Mouse (Mus musculus) testis, adult 2 months (tissue): ENCODE measurements around the gene Tprn. TPM values are rescaled to one million over a fixed set of nuclear protein-coding genes. Genes with fewer than 3 reads are reported as not detected.
A peak's percentile ranks its signal among the peaks of the same experiment; 100 is the strongest.

Experiments
- H3K27ac ChIP-seq: fragments of 200-500 bp; 2 replicates; pipeline ENCODE4 v1.5.1; 2012; ENCODE audit warnings: low read depth, low read length; ENCODE audit not compliant: control insufficient read depth, insufficient read depth
- H3K27me3 ChIP-seq: fragments of 200-500 bp; 2 replicates; pipeline ENCODE4 v1.6.1; 2012; ENCODE audit warnings: mild to moderate bottlenecking, low read length, moderate library complexity; ENCODE audit not compliant: control insufficient read depth, insufficient read depth
- H3K36me3 ChIP-seq: fragments of 200-500 bp; 2 replicates; pipeline ENCODE4 v1.6.1; 2012; ENCODE audit warnings: mild to moderate bottlenecking, low read length; ENCODE audit not compliant: control insufficient read depth, insufficient read depth
- H3K4me1 ChIP-seq: fragments of 200-500 bp; 2 replicates; pipeline ENCODE4 v1.6.1; 2012; ENCODE audit warnings: low read length; ENCODE audit not compliant: control insufficient read depth, insufficient read depth
- H3K4me3 ChIP-seq: fragments of 200-500 bp; 2 replicates; pipeline ENCODE4 v1.5.1; 2012; ENCODE audit warnings: low read depth, mild to moderate bottlenecking, low read length, moderate library complexity, mixed read lengths; ENCODE audit not compliant: control insufficient read depth
- CTCF ChIP-seq: fragments of 200-500 bp; IDR thresholded peaks from 2 replicates; pipeline ENCODE4 v1.5.1; 2012; ENCODE audit warnings: low read depth, mild to moderate bottlenecking, inconsistent platforms, low read length, moderate library complexity; ENCODE audit not compliant: control insufficient read depth, insufficient read depth, insufficient replicate concordance
- POLR2A ChIP-seq: fragments of 200-500 bp; IDR thresholded peaks from 2 replicates; pipeline ENCODE4 v1.6.1; 2012; ENCODE audit warnings: low read depth, mild to moderate bottlenecking, inconsistent platforms, low read length, moderate library complexity; ENCODE audit not compliant: control insufficient read depth
- polyA plus RNA-seq: library from polyadenylated mRNA; depleted of rRNA; stranded (reverse); fragments of >200 nt; gene quantifications from 2 replicates; pipeline ENCODE4 v1.2.3, GENCODE M21; 2012

Gene Tprn
- polyA plus RNA-seq, 1 experiment: 357 TPM

GRCm38 (mm10) chr2:25238106-25238505 lies 24.3 kb upstream of the Tprn start:
- Histone ChIP-seq H3K4me3 (no peak overlapping the region), H3K36me3 (no peaks in the 10 kb centered on the region), H3K27ac (no peak overlapping the region), H3K27me3 (no peaks in the 10 kb centered on the region), H3K4me1 (peaks cover 23% of the 10 kb centered on the region)
- TF ChIP-seq CTCF: no peak
- TF ChIP-seq POLR2A: no peak

GRCm38 (mm10) chr2:25239766-25240165 lies 22.7 kb upstream of the Tprn start:
- no peaks in the 10 kb centered on the region for H3K27me3 ChIP-seq
- H3K27ac ChIP-seq: no peak overlapping the region
- H3K4me1 ChIP-seq: peaks cover 23% of the 10 kb centered on the region
- no peaks in the 10 kb centered on the region for H3K36me3 ChIP-seq
- H3K4me3 ChIP-seq: no peak overlapping the region
- TF ChIP-seq POLR2A (no peak), CTCF (no peak)

GRCm38 (mm10) chr2:25240310-25240709 lies 22.1 kb upstream of the Tprn start:
- Histone ChIP-seq H3K4me1 (peaks cover 23% of the 10 kb centered on the region), H3K27me3 (no peaks in the 10 kb centered on the region), H3K27ac (no peak overlapping the region; the same call in 1 of the 2 replicates)

GRCm38 (mm10) chr2:25240723-25241437 lies 21.5 kb upstream of the Tprn start:
- H3K4me1 ChIP-seq: peaks cover 23% of the 10 kb centered on the region
- H3K27ac ChIP-seq: no peak overlapping the region
- TF ChIP-seq POLR2A (no peak), CTCF (no peak)
- no peaks in the 10 kb centered on the region for H3K36me3 ChIP-seq
- peak overlapping the region; percentile 25 for H3K4me3 ChIP-seq
- H3K27me3 ChIP-seq: no peaks in the 10 kb centered on the region

More at GRCm38 (mm10) chr2:25240310-25240709, 22.1 kb upstream of the Tprn start:
- Histone ChIP-seq H3K4me3 (peak overlapping the region; percentile 25), H3K36me3 (no peaks in the 10 kb centered on the region)
- TF ChIP-seq POLR2A: no peak
- TF ChIP-seq CTCF: no peak

- no peaks in the 10 kb centered on the region for H3K36me3 ChIP-seq
- H3K27ac ChIP-seq: no peak overlapping the region
- H3K4me3 ChIP-seq: peak overlapping the region; percentile 8; the same call in 1 of the 2 replicates
- TF ChIP-seq CTCF: no peak
- TF ChIP-seq POLR2A: no peak
- no peaks in the 10 kb centered on the region for H3K27me3 ChIP-seq
- peaks cover 23% of the 10 kb centered on the region for H3K4me1 ChIP-seq
Measured at GRCm38 (mm10) chr2:25241438-25241775, 21.0 kb upstream of the Tprn start.

GRCm38 (mm10) chr2:25242101-25242506 lies 20.3 kb upstream of the Tprn start, which contains the start of the genes Rnf208 and Cysrt1:
Gene Rnf208 (plus strand): TSS chr2:25242255.
Gene Cysrt1 (minus strand): TSS chr2:25242452.
- Histone ChIP-seq H3K4me3 (peak within 1 kb of the TSS; percentile 72), H3K27ac (no peak within 1 kb of the TSS), H3K4me1 (peaks cover 23% of the 10 kb centered on the region), H3K27me3 (no peaks in the 10 kb centered on the region), H3K36me3 (no peaks in the 10 kb centered on the region; the same call in 1 of the 2 replicates)
- TF ChIP-seq POLR2A: no peak
- no peak for TF ChIP-seq CTCF

GRCm38 (mm10) chr2:25243342-25243741 lies 19.1 kb upstream of the Tprn start:
- H3K27ac ChIP-seq: no peak overlapping the region
- H3K4me3 ChIP-seq: no peak overlapping the region

More at GRCm38 (mm10) chr2:25243342-25243741, 19.1 kb upstream of the Tprn start:
- TF ChIP-seq CTCF (no peak), POLR2A (no peak)
- H3K36me3 ChIP-seq: no peaks in the 10 kb centered on the region; the same call in 1 of the 2 replicates
- peaks cover 23% of the 10 kb centered on the region for H3K4me1 ChIP-seq
- no peaks in the 10 kb centered on the region for H3K27me3 ChIP-seq
